Mouse (Mus musculus) kidney, postnatal 25 days (tissue): ENCODE results near the gene Pycr2.

Experiments used
- DNase-seq, 2 experiments: peaks; one replicate each; pipeline ENCODE4 v3.0.0; 2021; ENCODE audit warnings: mixed read lengths in 2 of 2

Gene Pycr2

DNA sequence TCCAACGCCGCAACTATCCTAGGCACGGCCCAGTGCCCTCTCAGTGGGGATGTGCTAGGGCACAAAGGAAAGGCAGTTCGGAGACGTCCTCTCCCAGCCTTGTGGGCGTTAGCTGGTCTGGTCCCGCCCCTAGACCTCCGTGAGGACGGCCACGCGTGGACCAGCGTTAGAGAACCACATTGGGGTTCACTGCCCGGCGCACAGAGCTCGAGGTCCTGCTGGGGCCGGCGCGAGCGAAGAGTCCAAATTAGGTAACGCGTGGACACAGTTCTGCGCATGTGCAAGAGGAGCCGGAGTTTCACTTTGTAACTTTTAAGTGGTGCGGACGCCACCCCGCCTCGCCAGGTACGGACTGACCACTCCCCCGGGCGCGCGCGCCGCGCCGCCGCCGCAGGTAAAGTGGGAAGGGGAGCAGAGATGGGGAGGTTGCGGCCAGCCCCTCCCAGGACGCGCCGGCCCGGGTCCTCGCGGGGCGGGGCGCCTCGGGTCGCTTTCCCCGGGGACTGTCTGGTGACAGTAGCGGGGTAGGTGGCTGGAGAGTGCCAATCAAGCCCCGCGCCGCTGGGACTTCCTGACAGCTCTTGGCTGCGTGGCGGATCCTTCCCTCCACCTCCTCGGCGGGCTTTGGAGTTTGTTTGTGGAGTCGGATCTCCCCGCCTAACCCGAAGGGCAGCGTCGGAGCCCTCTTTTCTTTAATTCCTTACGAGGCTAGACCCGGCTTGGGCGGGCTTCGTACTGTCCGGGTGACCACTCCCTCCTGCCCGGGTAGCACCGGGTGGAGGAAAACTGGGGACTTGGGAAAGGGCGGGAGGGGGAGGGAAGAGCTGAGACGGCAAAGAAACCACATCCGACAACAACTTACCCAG, 38.3 kb downstream of the Pycr2 start, which contains the start of gene Tmem63a:
TSS of gene Tmem63a (plus strand) at position 179 of the 866 bp plus-strand sequence.
- DNase-seq = peak; percentile 90 to 92

DNA sequence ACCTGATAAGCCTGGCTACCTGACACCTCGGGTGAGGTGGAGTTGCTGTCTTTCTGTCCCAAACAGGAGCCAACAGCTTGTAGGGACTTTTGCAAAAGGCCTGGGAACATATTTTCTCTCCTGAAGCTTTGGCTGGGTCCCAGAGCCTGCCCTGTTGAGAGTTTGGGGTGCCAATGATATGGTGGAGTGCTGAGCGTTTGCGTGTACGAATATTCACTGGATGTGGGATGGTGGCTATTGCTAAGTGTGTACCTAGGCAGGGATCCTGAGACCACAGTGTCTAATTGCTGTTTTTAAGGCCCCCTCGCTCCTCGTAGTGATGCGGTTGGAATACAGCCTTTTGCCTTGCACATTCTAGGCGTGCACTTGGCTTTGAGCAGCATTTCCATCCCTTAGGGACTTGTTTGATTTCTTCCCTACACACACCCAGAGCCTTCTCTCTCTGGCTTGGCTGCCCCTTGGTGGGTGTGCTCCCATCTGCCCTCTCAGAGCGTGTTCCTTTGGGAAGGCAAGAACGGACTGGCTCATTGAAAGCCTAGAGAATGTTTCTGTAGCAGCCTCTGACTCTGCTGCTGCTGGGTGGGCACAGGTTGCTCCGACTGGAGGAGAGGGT, 39.0 kb downstream of the Pycr2 start:
- no peak for DNase-seq

DNA sequence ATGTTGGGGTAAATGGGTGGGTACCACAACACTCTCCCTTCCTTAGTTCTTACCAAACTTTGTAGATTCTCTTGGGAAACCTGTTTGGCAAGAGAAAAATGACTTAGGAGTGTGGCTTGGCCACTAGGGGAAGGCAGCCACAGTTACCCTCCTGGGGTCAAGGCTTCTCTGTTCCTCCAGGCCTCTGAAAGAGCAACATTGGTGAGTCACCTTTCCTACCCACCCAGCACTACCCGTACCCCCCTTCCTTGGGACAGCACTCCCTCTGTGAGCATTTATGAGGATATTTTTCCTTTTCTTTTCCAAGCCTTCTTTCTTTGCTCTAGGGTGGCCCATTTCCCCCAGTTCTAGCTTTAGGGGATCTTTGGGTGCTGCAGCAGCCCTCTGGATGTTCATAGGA, 39.8 kb downstream of the Pycr2 start:
- DNase-seq = no peak

DNA sequence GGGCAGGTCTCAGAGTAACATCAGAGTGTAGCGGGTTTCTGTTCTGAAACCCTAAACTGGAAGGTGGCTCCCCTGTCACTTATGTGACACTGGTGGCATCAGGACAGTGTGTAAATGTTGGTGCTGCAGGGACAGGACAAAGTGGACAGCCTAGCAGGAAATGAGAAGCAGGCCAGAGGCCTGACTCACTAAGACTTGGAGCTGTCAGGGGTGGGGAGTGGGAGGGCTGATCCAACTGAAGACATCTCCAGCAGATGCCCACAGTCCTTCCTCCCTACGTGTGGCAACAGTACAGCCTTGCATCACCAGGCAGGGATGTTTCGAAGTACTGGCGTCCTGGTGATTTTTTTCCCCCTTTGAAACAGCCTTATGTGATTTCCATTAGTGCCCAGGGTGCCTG, 40.5 kb downstream of the Pycr2 start:
- no peak for DNase-seq

DNA sequence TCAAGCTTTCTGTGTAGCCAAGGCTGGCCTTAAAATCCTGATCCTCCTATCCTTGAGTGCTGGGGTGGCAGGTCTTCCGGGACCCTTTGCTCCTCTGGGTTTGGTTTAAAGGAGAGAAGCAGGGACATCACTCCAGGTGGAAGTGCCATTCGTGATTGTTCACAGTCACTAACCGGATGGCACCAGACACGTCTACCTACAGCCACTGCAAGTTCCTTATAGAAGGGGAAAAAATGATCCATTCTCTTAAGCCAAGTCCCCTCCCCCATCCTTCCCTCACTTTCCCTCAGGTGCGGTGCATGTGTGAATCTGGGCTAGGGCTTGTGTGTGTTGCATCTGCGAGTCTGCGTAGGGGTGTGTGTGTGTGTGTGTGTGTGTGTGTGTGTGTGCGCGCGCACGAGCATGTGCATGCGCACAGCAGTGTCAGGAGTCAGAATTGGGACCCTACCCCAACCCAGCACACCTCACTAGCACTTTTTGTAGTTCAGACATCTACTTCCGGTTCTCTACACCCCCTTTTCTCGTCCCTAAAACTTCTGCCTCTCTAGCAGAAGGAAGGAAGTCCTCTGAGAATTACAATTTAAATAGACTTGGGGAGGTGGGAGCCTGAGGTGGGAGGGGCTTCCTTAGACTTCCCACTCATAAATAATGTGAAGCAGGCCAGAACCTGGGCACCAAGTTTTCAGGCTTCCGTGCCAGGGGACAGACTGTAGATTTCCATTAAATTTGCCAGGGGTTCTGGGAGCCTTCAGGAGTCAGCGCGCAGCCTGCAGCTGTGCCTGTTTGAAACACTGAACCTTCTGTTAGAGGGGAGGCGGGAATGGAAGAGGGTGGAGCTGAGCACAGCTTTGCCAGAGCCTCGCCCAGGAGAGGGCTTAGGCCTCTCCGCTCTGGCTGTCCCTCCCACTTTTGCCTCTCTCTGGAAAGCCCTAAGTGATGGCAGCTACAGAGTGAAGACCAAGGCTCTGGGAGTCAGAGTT, 41.2 kb downstream of the Pycr2 start:
- peak; percentile 44 to 72 for DNase-seq

DNA sequence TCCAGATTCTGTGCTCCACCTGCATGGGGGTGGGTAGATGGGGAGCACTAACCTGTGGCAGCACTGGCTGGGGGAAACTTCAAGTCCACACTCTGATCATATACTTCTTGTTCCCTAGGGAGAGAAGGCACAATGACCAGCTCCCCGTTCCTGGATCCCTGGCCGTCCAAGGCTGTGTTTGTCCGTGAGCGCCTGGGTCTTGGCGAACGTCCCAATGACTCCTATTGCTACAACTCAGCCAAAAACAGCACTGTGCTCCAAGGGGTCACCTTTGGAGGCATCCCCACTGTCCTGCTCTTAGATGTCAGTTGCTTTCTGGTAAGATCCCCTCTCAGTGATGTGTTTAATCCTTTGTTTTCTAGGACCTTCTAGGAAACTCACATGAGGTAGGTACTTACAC, 42.4 kb downstream of the Pycr2 start:
- DNase-seq = no peak

DNA sequence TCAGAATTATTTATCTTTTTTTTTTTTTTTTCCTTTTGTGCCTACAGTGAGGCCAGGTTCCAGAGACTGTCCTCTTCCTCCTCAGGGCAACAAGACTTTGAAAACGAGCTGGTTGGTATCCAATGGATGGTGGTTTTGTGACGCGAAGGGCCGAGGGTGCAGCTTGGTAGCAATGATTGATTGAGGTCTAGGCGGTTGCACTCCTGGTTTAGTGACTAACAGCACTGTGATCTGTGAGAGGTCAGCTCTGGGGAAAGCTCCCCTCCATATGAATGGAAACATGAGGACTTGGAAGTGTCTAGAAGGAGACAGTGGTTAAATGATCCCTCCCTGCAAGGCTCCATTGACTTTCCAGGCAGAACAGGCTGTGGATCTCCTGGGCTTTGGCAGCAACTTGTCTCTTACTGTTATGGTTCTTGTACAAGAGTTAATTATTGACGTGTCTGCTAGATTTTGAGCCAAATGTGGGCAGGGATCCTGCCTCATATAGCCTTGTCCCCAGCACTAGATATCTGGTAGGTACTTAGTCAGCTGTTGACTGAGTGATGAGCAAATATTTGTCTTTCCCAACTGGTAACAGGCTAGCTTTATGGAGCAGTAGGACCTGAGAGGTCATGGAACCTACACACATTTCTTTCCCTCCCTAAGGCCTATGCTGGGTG, 48.1 kb downstream of the Pycr2 start:
- DNase-seq = peak; percentile 41 to 61

DNA sequence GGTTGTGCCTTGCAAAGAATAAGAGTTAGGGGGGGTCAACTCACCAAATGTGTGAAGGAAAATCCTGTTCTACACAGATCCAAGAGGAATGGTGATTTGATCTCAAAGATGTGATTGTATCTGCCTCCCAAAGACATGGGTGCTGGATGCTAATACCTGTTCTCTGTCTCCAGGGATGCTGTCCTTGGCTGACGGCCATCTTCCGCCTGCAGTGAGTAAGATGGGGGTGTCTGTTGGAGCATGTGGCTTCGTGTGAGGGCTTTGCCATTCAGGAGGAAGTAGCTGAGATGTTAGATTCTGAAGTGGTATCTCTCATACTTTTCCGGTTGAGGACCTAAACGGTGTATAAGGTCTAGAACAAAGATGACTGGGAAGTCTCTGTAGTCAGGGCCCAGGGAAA, 48.7 kb downstream of the Pycr2 start:
- DNase-seq = no peak

DNA sequence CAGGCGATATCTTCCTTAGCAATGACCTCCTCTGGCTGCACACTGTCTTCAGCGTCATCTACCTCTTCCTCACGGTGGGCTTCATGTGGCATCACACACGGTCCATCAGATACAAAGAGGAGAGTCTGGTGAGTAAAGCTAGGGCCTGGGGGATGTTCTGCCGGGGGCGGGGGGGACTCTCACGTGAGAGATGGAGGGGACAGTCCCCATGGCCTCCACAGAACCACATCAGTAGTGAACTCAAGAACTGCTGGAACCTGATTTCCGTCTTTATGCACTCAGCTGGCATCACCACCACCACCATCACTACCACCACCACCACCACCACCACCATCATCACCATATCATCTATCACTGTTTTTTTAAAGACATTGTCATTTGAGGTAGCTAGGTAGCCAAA, 52.3 kb downstream of the Pycr2 start:
- no peak for DNase-seq

DNA sequence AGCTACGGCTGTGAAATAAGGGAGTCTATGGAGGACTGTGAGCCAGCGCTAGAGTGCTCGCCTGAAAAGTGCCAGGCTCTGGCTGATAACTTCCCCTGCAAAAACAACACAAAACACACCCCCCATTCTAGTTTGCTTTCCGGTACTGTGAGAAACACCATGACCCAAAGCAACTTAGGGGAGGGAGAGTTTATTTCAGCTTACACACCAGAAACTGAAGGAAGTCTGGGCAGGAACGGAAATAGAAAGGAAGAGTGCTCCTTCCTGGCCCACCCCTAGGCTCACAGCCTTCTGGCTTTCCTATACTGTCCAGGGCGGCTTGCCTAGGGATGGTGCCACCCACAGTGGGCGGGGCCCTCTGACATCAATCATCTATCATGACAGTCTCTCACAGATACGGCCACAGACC, 52.9 kb downstream of the Pycr2 start:
- peak; percentile 79 to 83 for DNase-seq
